Mouse (Mus musculus) bone marrow, adult 2 months (tissue): ENCODE data around the gene Hck.

ENCODE experiments used
- CTCF ChIP-seq: fragments of 200-500 bp; IDR thresholded peaks from 2 replicates; pipeline ENCODE4 v1.5.1; 2011; ENCODE audit warnings: low read length, control low read depth; ENCODE audit not compliant: control insufficient read depth, insufficient read depth
- POLR2A ChIP-seq: fragments of 200-500 bp; IDR thresholded peaks from 2 replicates; pipeline ENCODE4 v1.6.1; 2011; ENCODE audit warnings: low read depth, mild to moderate bottlenecking, control low read depth, low read length, borderline replicate concordance; ENCODE audit not compliant: control insufficient read depth

- TF ChIP-seq CTCF = no peak
- TF ChIP-seq POLR2A = no peak
Observed at GRCm38 (mm10) chr2:153075961-153076360, 32.3 kb upstream of the Hck start.
